Mouse (Mus musculus): ENCODE results near the gene Ppard.

The Ppard gene

DNA sequence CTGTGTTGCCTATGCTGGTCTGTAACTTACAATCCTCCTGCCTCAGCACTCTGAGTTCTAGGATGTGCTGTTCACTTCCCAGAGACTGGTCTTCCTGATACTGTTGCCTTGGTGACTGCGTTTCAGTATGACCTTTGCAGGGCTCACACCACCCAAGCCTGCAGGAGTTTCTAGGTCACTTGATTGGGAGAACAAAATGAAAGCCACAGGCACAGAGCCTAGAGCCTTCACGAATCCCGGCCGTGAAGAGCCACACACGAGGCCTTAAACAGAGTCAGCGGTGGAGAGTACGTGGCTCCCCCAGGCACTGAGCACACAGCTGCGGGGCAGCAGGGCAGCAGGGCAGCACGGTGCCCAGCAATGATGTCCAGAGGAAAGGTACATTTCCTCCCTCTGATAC, 25.8 kb downstream of the Ppard start:
- DNase-seq: no peak

GRCm38 (mm10) chr17:28259890-28260542, 27.5 kb downstream of the Ppard start:
- DNase-seq: peak in 1 of 2 experiments; percentile 42

DNA sequence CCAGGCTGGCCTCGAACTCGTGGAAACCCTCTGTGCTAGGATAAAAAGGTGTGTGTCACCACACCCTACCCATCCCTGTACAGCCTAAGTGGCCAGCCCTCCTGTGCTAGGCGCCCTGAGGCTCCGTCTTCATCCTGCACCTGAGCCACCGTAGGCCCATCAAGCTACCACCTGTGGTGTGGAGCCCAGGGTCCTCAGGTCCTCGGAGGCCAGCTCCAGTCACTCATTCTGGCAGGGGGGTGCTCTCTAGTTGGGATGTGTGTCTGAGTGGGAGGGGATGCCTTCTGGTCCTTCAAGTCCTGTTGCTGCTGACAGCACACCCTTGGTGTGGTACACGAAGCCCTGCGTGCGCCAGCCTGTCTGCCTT, 28.0 kb downstream of the Ppard start:
- DNase-seq: no peak

- no peak for DNase-seq
Observed at GRCm38 (mm10) chr17:28261795-28262194, 29.3 kb downstream of the Ppard start.

GRCm38 (mm10) chr17:28263181-28263894, 30.8 kb downstream of the Ppard start:
- no peak for DNase-seq

GRCm38 (mm10) chr17:28267251-28267650, 34.8 kb downstream of the Ppard start:
- no peak for DNase-seq

- DNase-seq: no peak
Observed at GRCm38 (mm10) chr17:28270165-28270564, 37.7 kb downstream of the Ppard start.

GRCm38 (mm10) chr17:28271537-28272266, 39.2 kb downstream of the Ppard start:
- no peak for DNase-seq

DNA sequence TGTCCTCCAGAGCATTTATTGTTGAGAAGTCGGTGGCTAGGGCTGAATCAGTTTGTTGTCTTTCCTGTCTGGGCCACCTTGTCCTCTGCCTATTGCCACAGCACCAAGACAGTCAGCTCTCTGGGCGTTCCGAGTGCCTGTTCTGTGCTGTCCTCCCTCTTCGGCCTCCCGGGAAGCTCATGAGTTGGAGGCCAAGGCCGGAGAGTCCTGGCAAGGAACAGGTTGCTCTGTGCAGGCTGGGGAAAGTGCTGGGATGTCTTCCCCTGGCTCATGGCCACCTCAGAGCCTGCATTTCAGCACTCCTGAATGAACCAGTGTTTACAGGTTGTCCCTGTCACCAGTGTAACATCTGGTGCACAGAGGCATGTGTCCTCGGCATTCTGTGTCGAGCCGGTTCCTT, 39.8 kb downstream of the Ppard start:
- DNase-seq: no peak

DNA sequence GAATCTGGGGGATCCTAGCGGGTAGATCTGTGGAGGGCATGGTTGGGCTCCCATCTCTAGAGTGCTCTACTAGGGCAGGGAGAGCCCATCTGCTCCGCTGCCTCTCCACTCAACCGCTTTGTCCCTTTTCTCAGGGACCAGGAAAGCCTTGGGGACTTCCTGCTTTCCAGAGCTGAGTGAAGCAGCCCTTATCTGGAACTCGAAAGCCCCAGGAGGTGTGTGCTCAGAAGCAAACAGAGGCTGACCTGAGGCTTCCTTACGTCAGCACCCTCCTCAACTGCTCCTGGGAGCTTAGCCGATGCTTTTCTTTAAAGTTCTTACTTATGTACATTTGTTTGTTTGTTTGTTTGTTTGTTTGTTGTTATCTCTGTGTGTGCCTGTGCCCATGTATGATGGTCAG, 40.3 kb downstream of the Ppard start:
- DNase-seq: no peak

GRCm38 (mm10) chr17:28274739-28275138, 42.2 kb downstream of the Ppard start:
- peak in 1 of 2 experiments; percentile 50 for DNase-seq

GRCm38 (mm10) chr17:28277226-28277625, 44.7 kb downstream of the Ppard start:
- no peak for DNase-seq

GRCm38 (mm10) chr17:28277721-28278120, 45.2 kb downstream of the Ppard start:
- no peak for DNase-seq

DNA sequence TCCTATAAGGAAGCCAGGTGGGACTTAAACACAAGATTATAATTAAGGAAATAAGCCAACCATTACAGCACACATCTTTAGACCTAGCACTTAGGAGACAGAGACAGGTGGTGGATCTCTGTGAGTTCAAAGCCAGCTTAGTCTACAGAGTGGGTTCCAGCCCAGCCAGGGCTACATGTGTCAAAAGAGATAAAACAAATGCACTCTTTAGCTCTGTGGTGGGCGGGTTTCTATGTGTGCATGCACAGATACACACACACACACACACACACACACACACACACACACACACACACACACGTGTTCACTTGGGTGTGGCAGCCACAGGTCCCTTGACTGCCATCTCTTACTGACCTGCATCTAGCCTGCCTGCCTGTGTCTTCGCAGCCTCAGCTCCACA, 45.7 kb downstream of the Ppard start:
- no peak for DNase-seq

DNA sequence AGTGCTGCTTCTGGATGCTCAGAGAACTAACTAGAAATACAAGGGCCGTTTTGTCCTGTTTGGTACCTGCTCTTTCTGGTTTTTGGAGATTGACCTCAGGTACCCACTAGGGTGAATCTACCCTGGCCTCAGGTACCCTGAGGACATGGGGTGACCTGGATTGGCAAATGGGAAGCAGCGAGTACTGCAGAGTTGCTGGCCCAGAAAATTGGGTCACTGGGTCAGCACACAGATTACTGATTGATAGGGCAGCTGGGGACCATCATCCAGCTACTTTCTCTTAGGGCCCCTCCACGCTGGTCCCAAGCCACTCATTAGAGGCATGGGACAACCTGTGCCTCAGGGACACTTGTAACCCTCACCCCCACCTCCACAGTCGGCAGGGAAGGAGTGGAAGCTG, 46.7 kb downstream of the Ppard start:
- no peak for DNase-seq

DNA sequence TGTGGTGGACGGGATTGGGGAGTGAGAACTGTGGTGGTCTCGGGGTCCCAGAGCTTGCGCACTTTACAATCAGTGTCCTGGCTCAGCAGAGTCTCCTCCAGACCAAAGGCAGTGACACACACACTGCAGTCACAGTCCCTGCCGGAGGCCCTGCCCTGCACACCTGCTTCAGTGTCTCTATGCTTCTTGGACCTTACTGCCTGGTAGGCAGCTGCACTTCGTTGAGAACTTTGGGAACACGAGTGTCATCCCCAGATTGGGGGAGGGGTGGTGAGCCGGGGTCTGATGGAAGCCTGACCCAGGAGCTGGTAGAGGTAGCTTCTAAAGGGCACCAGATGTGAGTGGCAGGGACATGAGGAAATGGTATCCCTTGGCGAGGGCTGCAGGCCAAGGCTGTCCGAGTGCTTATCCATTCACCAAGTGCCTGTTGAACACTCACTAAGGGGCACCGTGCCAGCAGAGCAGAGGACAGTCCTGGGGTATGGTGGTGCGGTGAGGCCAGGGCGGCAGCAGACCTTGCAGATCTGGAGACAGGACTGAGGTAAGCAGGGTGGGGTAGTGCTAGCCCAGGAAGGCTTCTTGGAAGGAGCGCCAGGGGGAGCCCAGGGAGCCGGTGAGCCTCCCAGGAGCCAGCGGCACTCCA, 47.4 kb downstream of the Ppard start:
- DNase-seq: peak; percentile 74 to 81

GRCm38 (mm10) chr17:28280423-28280800, 47.9 kb downstream of the Ppard start:
- no peak for DNase-seq

DNA sequence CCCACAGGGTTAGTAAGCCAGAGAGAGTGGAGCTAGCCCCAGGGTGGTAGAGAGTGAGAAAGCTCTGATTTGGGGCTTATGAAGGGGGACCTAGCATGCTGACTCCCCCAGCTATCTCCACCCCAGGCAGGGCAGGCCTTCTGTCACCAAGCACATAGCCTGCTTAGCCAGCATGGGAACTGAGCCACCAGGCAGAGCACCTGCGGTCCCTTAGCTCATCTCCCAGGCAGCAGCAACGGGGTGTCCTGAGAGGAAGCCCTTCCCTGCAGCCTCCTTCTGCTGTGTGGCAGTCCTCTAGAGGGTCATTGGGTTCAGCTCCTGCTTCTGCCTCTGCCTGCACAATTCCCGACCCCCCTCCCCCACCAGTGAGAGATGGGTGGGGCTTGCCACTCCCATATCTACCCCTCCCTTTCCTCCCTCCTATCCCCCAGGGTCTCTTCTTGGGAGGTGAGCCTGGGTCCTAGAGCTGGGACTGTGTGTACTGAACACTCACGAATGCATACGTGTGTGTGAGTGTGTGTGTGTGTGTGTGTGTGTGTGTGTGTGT, 48.4 kb downstream of the Ppard start:
- DNase-seq: no peak

GRCm38 (mm10) chr17:28281866-28282441, 49.5 kb downstream of the Ppard start:
- no peak for DNase-seq

- no peak for DNase-seq
Observed at GRCm38 (mm10) chr17:28283199-28283598, 50.7 kb downstream of the Ppard start.

DNA sequence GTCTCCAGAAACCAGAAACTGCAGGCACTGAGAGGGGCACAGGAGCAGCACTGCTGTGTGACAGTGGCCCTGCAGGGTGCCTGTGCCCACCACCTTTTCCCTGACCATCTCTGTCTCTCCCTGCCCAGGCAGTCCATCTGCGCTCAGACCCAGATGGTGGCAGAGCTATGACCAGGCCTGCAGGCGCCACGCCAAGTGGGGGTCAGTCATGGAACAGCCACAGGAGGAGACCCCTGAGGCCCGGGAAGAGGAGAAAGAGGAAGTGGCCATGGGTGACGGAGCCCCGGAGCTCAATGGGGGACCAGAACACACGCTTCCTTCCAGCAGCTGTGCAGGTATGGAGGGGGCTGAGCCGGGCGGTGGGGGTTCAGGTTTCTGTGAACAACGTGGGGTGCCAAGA, 53.6 kb downstream of the Ppard start:
- DNase-seq: no peak

DNA sequence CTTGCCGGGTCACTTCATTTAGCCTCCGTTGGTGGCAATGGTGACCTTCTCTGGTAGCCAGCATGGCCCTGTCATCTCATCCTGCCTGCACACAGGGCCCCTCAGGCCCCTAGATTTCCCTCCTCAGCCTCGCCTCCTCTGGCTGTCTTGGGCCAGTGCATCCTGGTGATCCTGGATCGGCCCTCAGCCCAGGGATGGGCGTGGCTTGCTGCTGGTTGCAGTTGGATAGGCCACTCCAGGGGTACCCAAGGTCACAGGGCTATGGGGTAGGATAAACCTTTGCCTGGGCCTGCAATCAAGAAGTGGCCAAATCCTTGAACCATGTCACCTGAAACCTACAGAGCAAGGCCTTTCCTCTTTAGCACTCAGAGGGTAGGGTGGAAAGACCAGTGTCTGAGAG, 54.5 kb downstream of the Ppard start:
- DNase-seq: no peak

DNA sequence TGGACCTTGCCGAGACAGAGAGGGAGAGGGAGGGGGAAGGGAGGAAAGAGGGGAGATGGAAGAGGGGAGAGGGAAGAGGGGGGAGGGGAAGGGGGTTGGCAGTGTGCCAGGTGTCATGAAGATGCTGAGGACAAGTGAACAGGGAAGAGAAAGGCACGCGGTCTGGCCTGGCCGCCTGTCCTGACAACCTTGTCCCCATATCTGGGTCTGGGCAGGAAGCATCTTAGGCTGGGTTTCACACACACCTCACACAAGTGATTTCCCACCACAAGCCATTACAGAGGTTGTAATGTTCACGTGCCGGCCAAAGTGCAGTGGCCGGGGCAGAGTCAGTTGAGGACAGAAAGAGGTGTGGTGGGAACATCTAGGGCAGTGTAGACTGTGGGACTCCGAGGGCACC, 55.1 kb downstream of the Ppard start:
- no peak for DNase-seq
